In the genomic region with DNA sequence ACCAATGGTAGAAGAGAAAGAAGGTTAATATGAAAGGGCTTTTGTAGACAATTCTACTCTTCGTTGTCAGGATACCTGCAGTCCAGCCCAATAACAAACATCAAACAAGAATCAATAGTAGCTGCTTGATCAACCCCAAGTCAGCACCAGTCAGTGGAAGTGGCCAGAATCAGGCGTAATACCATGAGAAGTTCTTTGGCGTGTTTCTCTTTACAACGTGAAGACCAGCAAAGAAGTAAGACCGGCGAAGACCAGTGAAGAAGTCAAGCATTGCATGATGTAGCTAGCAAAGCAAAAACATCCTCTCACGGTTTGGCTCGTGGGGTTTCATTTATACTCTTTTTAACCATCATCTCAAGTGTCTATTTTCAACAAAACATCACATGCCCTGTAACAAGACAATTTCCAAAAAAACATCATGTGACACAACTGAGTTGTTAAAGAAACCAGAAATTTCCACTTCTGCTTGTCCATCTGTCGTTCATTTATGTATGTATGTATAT, we compare ENCODE assay signal across 28 mouse cellular contexts. TPM values are rescaled to one million over a fixed set of nuclear protein-coding genes. Genes with fewer than 3 reads are reported as not detected.
"Had no signal": no experiment of that assay in that cellular context is flagged by ENCODE, and none has a peak within 500 bp of the region (broad histone marks: within the 10 kb centered on the region; RNA-seq: fewer than 3 reads in every experiment).

No protein-coding gene starts in this region.

- ATAC-seq: hindbrain, embryonic 16.5 days; inflammation-experienced regulatory T-cells, adult 6 months; intestine, embryonic 15.5 days; intestine, postnatal 0 days had no signal

- DNase-seq: gastrocnemius, postnatal 14 days; gastrocnemius, postnatal 36 days; heart, adult 2 months; heart, postnatal 10 days; heart, postnatal 4 days; kidney, adult 18-20 months; kidney, adult 8-10 months; kidney, postnatal 10 days; kidney, postnatal 25 days; kidney, postnatal 4 days; liver had no signal

- H3K4me1 ChIP-seq: hindbrain, embryonic 10.5 days; hindbrain, embryonic 12.5 days; intestine, embryonic 15.5 days; limb, embryonic 10.5 days; limb, embryonic 12.5 days had no signal

- H3K9me3 ChIP-seq: intestine, embryonic 15.5 days; limb, embryonic 10.5 days; limb, embryonic 12.5 days had no signal

- H3K4me2 ChIP-seq: heart, embryonic 12.5 days; hindbrain, embryonic 12.5 days; hindbrain, embryonic 14.5 days; intestine, embryonic 15.5 days; limb, embryonic 12.5 days; liver, embryonic 11.5 days had no signal

- H3K9ac ChIP-seq: heart, embryonic 12.5 days; hindbrain, embryonic 12.5 days; hindbrain, embryonic 14.5 days; intestine, embryonic 15.5 days; limb, embryonic 12.5 days had no signal

- H3K27ac ChIP-seq: heart, adult 2 months; hindbrain, embryonic 10.5 days; hindbrain, embryonic 12.5 days; hindbrain, embryonic 14.5 days; intestine, embryonic 15.5 days; layer of hippocampus, adult 2 months; left cerebral cortex, adult 2 months; limb, embryonic 10.5 days; limb, embryonic 12.5 days had no signal

- H3K4me3 ChIP-seq: heart, adult 2 months; heart, embryonic 12.5 days; hindbrain, embryonic 10.5 days; hindbrain, embryonic 12.5 days; intestine, embryonic 15.5 days; layer of hippocampus, adult 2 months; left cerebral cortex, adult 2 months; limb, embryonic 10.5 days; limb, embryonic 12.5 days had no signal

- H3K27me3 ChIP-seq: heart, embryonic 12.5 days; hindbrain, embryonic 12.5 days; intestine, embryonic 15.5 days; limb, embryonic 12.5 days had no signal

- H3K36me3 ChIP-seq: heart, embryonic 12.5 days; hindbrain, embryonic 10.5 days; hindbrain, embryonic 12.5 days; intestine, embryonic 15.5 days; limb, embryonic 10.5 days; limb, embryonic 12.5 days had no signal

RNA-seq across cellular contexts. Expression of gene Plac8, which starts 27.0 kb away (rescaled TPM):
- total RNA-seq: gastrocnemius, postnatal 36 days; layer of hippocampus, adult 2 months; layer of hippocampus, postnatal 10 days; layer of hippocampus, postnatal 25 days; left cerebral cortex, adult 2 months; left cerebral cortex, postnatal 14 days; left cerebral cortex, postnatal 36 days had no signal
